Comparison of ENCODE assay signal across 23 mouse cellular contexts in genomic region chr14:62164918-62165317, GRCm38 (mm10).
"Had no signal": no experiment of that assay in that cellular context is flagged by ENCODE, and none has a peak within 500 bp of the region (broad histone marks: within the 10 kb centered on the region; RNA-seq: fewer than 3 reads in every experiment).

No protein-coding gene starts in this region.

- H3K27ac ChIP-seq: heart, adult 2 months; heart, embryonic 10.5 days; hindbrain, embryonic 10.5 days; hindbrain, embryonic 12.5 days; hindbrain, embryonic 14.5 days; intestine, embryonic 15.5 days; layer of hippocampus, adult 2 months; limb, embryonic 10.5 days; limb, embryonic 12.5 days; liver, embryonic 13.5 days; liver, embryonic 15.5 days had no signal

- DNase-seq: gastrocnemius, postnatal 14 days; gastrocnemius, postnatal 36 days; heart, adult 11 months; heart, adult 2 months; heart, postnatal 10 days; heart, postnatal 4 days; kidney, adult 18-20 months; kidney, adult 8-10 months; kidney, postnatal 10 days; kidney, postnatal 25 days; kidney, postnatal 4 days; liver; liver, embryonic 13.5 days had no signal

- H3K4me3 ChIP-seq: heart, adult 2 months; heart, embryonic 10.5 days; heart, embryonic 12.5 days; hindbrain, embryonic 10.5 days; hindbrain, embryonic 12.5 days; intestine, embryonic 15.5 days; layer of hippocampus, adult 2 months; limb, embryonic 10.5 days; limb, embryonic 12.5 days; liver, embryonic 13.5 days; liver, embryonic 15.5 days had no signal
